Mouse (Mus musculus) liver, postnatal 0 days (tissue): ENCODE measurements around the gene Tax1bp3. TPM values are rescaled to one million over a fixed set of nuclear protein-coding genes. Genes with fewer than 3 reads are reported as not detected.

Source experiments
- ATAC-seq: fragments of 200-750 bp; cut with Nextera tagmentation; 2 replicates; pipeline ENCODE4 v1.8.0; 2017; ENCODE audit warnings: mild to moderate bottlenecking, moderate library complexity
- DNase-seq: peaks from one replicate; pipeline ENCODE4 v3.0.0-alpha.2; 2016
- H3K27ac ChIP-seq: fragments of 300-500 bp; sonication (generic); 2 replicates; pipeline ENCODE4 v1.5.1; 2014; ENCODE audit warnings: antibody characterized with exemption, moderate library complexity, mild to moderate bottlenecking, low read depth
- H3K27me3 ChIP-seq: fragments of 300-500 bp; sonication (generic); 2 replicates; pipeline ENCODE4 v1.6.1; 2014; ENCODE audit warnings: low read length, control low read depth, mixed read lengths; ENCODE audit not compliant: insufficient read depth
- H3K36me3 ChIP-seq: fragments of 300-500 bp; sonication (generic); replicated peaks from 2 replicates; pipeline ENCODE4 v1.6.1; 2014; ENCODE audit warnings: mild to moderate bottlenecking, control low read depth, low read length, moderate library complexity, mixed read lengths; ENCODE audit not compliant: insufficient read depth
- H3K4me1 ChIP-seq: fragments of 300-500 bp; sonication (generic); 2 replicates; pipeline ENCODE4 v1.6.1; 2014; ENCODE audit warnings: antibody characterized with exemption, mild to moderate bottlenecking, control low read depth; ENCODE audit not compliant: insufficient read depth
- H3K4me2 ChIP-seq: fragments of 300-500 bp; sonication (generic); 2 replicates; pipeline ENCODE4 v1.6.1; 2014; ENCODE audit warnings: low read depth, mild to moderate bottlenecking, low read length, moderate library complexity, mixed read lengths
- H3K4me3 ChIP-seq: fragments of 300-500 bp; sonication (generic); 2 replicates; pipeline ENCODE4 v1.5.1; 2014; ENCODE audit warnings: low read depth, low read length
- H3K9ac ChIP-seq: fragments of 300-500 bp; sonication (generic); replicated peaks from 2 replicates; pipeline ENCODE4 v1.6.1; 2014; ENCODE audit warnings: mild to moderate bottlenecking, moderate library complexity
- H3K9me3 ChIP-seq: fragments of 300-500 bp; sonication (generic); 2 replicates; pipeline ENCODE4 v1.6.1; 2016; ENCODE audit warnings: mild to moderate bottlenecking, control low read depth, low read length, mixed read lengths
- CTCF ChIP-seq: sonication (generic); IDR thresholded peaks from 2 replicates; pipeline ENCODE4 v1.5.1; 2016; ENCODE audit warnings: antibody characterized with exemption, low read depth
- EP300 ChIP-seq: IDR thresholded peaks from 2 replicates; pipeline ENCODE4 v1.6.1; 2016; ENCODE audit warnings: antibody characterized with exemption, low read depth, mild to moderate bottlenecking
- WGBS: fragments of 180-500 bp; shearing (Covaris S2); extraction: QIAGEN DNeasy Blood & Tissue Kit; methylation state at CpG from one replicate; pipeline ENCODE4 v1.1.7; 2014; ENCODE audit not compliant: insufficient replicate concordance; 5-methylcytosine and 5-hydroxymethylcytosine counted together
- polyA plus RNA-seq: library from polyadenylated mRNA; unstranded; fragments of >200 nt; fragmentation: Nextera tagmentation; extraction: Ambion mirVana; gene quantifications from 2 replicates; pipeline ENCODE4 v1.2.1, GENCODE M21; 2015

Tax1bp3 gene
- polyA plus RNA-seq, 1 experiment from 2014 or later, result 35.6 TPM

- peak; percentile 72 for ATAC-seq
- Histone ChIP-seq H3K4me3 (peak within 1 kb of the TSS; percentile 43), H3K36me3 (no peaks in the 10 kb centered on the region), H3K9ac (0 out of 2 replicates have a peak within 1 kb of the TSS, but pooled peaks have one; percentile 18), H3K4me2 (peak within 1 kb of the TSS; percentile 73), H3K4me1 (peaks cover 7% of the 10 kb centered on the region; the same call in 1 of the 2 replicates), H3K9me3 (no peaks in the 10 kb centered on the region), H3K27me3 (peaks cover 21% of the 10 kb centered on the region), H3K27ac (no peak within 1 kb of the TSS)
- peak; percentile 49 for DNase-seq
- 4% methylated on average over 45 of the region's 49 CpGs for WGBS
- TF ChIP-seq EP300 (no peak), CTCF (no peak)
Observed at GRCm38 (mm10) chr11:73159957-73160810, 16.7 kb upstream of the Tax1bp3 start, which contains the start of gene P2rx5. Gene P2rx5, plus strand, starts transcription at chr11:73160421.

GRCm38 (mm10) chr11:73160811-73161200, 16.1 kb upstream of the Tax1bp3 start:
- peaks cover 7% of the 10 kb centered on the region; the same call in 1 of the 2 replicates for H3K4me1 ChIP-seq
- no peak for TF ChIP-seq EP300
- TF ChIP-seq CTCF, result no peak
- H3K9ac ChIP-seq, result no peak overlapping the region
- H3K9me3 ChIP-seq, result no peaks in the 10 kb centered on the region
- H3K27ac ChIP-seq, result no peak overlapping the region
- no peak for DNase-seq
- peak overlapping the region; percentile 73 for H3K4me2 ChIP-seq
- H3K4me3 ChIP-seq, result peak overlapping the region; percentile 43
- peaks cover 21% of the 10 kb centered on the region for H3K27me3 ChIP-seq
- WGBS, result 30% methylated on average over 6 of the region's 6 CpGs
- 0 out of 2 replicates have a peak, but pooled peaks have one; percentile 40 for ATAC-seq
- no peaks in the 10 kb centered on the region for H3K36me3 ChIP-seq

- Histone ChIP-seq H3K9me3 (no peaks in the 10 kb centered on the region), H3K4me2 (no peak overlapping the region), H3K36me3 (no peaks in the 10 kb centered on the region), H3K9ac (no peak overlapping the region), H3K4me3 (no peak overlapping the region), H3K27me3 (peaks cover 21% of the 10 kb centered on the region), H3K4me1 (peaks cover 7% of the 10 kb centered on the region; the same call in 1 of the 2 replicates), H3K27ac (no peak overlapping the region)
- DNase-seq, result no peak
- 79% methylated on average over 4 of the region's 4 CpGs for WGBS
- TF ChIP-seq EP300 (no peak), CTCF (no peak)
- no peak for ATAC-seq
Observed at GRCm38 (mm10) chr11:73161616-73162015, 15.3 kb upstream of the Tax1bp3 start.

- Histone ChIP-seq H3K4me3 (no peak overlapping the region), H3K27ac (no peak overlapping the region), H3K9ac (no peak overlapping the region), H3K9me3 (no peaks in the 10 kb centered on the region), H3K4me2 (no peak overlapping the region), H3K4me1 (peaks cover 7% of the 10 kb centered on the region; the same call in 1 of the 2 replicates), H3K27me3 (peaks cover 21% of the 10 kb centered on the region), H3K36me3 (no peaks in the 10 kb centered on the region)
- 25% methylated on average over 5 of the region's 5 CpGs for WGBS
- TF ChIP-seq EP300, result no peak
- no peak for TF ChIP-seq CTCF
- no peak for DNase-seq
- ATAC-seq, result no peak
Observed at GRCm38 (mm10) chr11:73162284-73162683, 14.6 kb upstream of the Tax1bp3 start.

- Histone ChIP-seq H3K36me3 (no peaks in the 10 kb centered on the region), H3K4me1 (peaks cover 7% of the 10 kb centered on the region), H3K9me3 (no peaks in the 10 kb centered on the region), H3K4me3 (no peak overlapping the region), H3K27ac (no peak overlapping the region), H3K9ac (no peak overlapping the region), H3K4me2 (no peak overlapping the region), H3K27me3 (no peaks in the 10 kb centered on the region)
- ATAC-seq, result peak; percentile 68
- TF ChIP-seq EP300, result no peak
- no peak for TF ChIP-seq CTCF
- peak; percentile 43 for DNase-seq
- 83% methylated on average over 8 of the region's 8 CpGs for WGBS
Observed at GRCm38 (mm10) chr11:73168071-73168470, 8.8 kb upstream of the Tax1bp3 start.

GRCm38 (mm10) chr11:73168576-73168975, 8.3 kb upstream of the Tax1bp3 start:
- Histone ChIP-seq H3K4me3 (no peak overlapping the region), H3K4me2 (no peak overlapping the region), H3K9me3 (no peaks in the 10 kb centered on the region), H3K9ac (no peak overlapping the region), H3K27ac (no peak overlapping the region), H3K36me3 (no peaks in the 10 kb centered on the region), H3K4me1 (peaks cover 10% of the 10 kb centered on the region), H3K27me3 (no peaks in the 10 kb centered on the region)
- TF ChIP-seq EP300 (no peak), CTCF (no peak)
- WGBS, result 80% methylated on average over 6 of the region's 6 CpGs
- no peak for ATAC-seq
- no peak for DNase-seq
